Mouse (Mus musculus) small intestine, adult 2 months (tissue): ENCODE data around the gene A730071L15Rik.

ENCODE experiments used
- CTCF ChIP-seq: fragments of 200-500 bp; IDR thresholded peaks from 2 replicates; pipeline ENCODE4 v1.5.1; 2012; ENCODE audit warnings: low read depth, mild to moderate bottlenecking, control low read depth, inconsistent platforms, low read length, moderate library complexity, mixed read lengths; ENCODE audit not compliant: insufficient replicate concordance, insufficient read length; ENCODE audit errors: extremely low read depth
- POLR2A ChIP-seq: fragments of 200-500 bp; IDR thresholded peaks from 2 replicates; pipeline ENCODE4 v1.6.1; 2012; ENCODE audit warnings: low read depth, mild to moderate bottlenecking, control low read depth, inconsistent platforms, low read length, moderate library complexity

DNA sequence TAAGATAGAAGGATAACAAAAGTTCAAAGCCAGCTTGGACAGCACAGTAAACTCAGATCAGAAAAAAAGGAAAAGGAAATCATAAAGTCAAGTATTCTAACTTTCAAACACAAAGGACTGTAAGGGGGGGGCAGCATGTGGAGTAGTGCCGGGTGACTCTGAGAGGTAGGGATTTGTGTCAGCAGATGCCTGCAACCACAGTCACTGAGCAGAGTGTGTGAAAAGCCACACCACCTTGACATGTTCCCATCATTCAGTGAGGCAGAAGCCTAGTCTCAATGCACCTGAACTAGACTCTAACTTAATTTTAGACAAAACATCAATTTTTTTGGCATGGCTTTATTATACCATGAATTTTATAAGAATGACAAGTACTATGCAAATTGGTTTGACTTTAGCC is 24.3 kb upstream of the A730071L15Rik start:
- TF ChIP-seq POLR2A (no peak), CTCF (no peak)
